Mouse (Mus musculus) stomach, embryonic 14.5 days (tissue): ENCODE measurements around the gene Tulp1. TPM values are rescaled to one million over a fixed set of nuclear protein-coding genes. Genes with fewer than 3 reads are reported as not detected.

ENCODE experiments used
- ATAC-seq: fragments of 200-750 bp; cut with Nextera tagmentation; 2 replicates; pipeline ENCODE4 v1.8.0; 2017; ENCODE audit warnings: low read depth, moderate TSS enrichment; ENCODE audit not compliant: insufficient number of reproducible peaks, insufficient read depth, low FRiP score
- H3K27ac ChIP-seq: fragments of 300-500 bp; sonication (generic); 2 replicates; pipeline ENCODE4 v1.5.1; 2014; ENCODE audit warnings: mild to moderate bottlenecking, low read length, moderate library complexity, mixed read lengths
- H3K27me3 ChIP-seq: fragments of 300-500 bp; sonication (generic); 2 replicates; pipeline ENCODE4 v1.6.1; 2014; ENCODE audit warnings: low read length, control low read depth, mixed read lengths; ENCODE audit not compliant: control insufficient read depth, insufficient read depth
- H3K36me3 ChIP-seq: fragments of 300-500 bp; sonication (generic); 2 replicates; pipeline ENCODE4 v1.6.1; 2014; ENCODE audit warnings: mild to moderate bottlenecking, control low read depth, low read length, moderate library complexity, mixed read lengths; ENCODE audit not compliant: control insufficient read depth, insufficient read depth
- H3K4me1 ChIP-seq: fragments of 300-500 bp; sonication (generic); 2 replicates; pipeline ENCODE4 v1.6.1; 2014; ENCODE audit warnings: low read length, control low read depth, mixed read lengths; ENCODE audit not compliant: control insufficient read depth, insufficient read depth
- H3K4me2 ChIP-seq: fragments of 300-500 bp; sonication (generic); replicated peaks from 2 replicates; pipeline ENCODE4 v1.6.1; 2014; ENCODE audit warnings: low read depth, low read length, control low read depth
- H3K4me3 ChIP-seq: fragments of 300-500 bp; sonication (generic); 2 replicates; pipeline ENCODE4 v1.5.1; 2014; ENCODE audit warnings: low read depth, low read length, control low read depth
- H3K9ac ChIP-seq: fragments of 300-500 bp; sonication (generic); replicated peaks from 2 replicates; pipeline ENCODE4 v1.6.1; 2014; ENCODE audit warnings: low read depth, mild to moderate bottlenecking, control low read depth, low read length, moderate library complexity, mixed read lengths
- H3K9me3 ChIP-seq: fragments of 300-500 bp; sonication (generic); 2 replicates; pipeline ENCODE4 v1.6.1; 2016; ENCODE audit warnings: low read depth, low read length, control low read depth; ENCODE audit not compliant: control insufficient read depth
- WGBS: fragments of 180-500 bp; shearing (Covaris S2); extraction: QIAGEN DNeasy Blood & Tissue Kit; methylation state at CpG from one replicate; pipeline ENCODE4 v1.1.7; 2014; 5-methylcytosine and 5-hydroxymethylcytosine counted together
- polyA plus RNA-seq: library from polyadenylated mRNA; unstranded; fragments of >200 nt; fragmentation: Nextera tagmentation; extraction: Ambion mirVana; gene quantifications from 2 replicates; pipeline ENCODE4 v1.2.1, GENCODE M21; 2014

The Tulp1 gene
- polyA plus RNA-seq, 1 experiment from 2014 or later: 5.2 TPM

GRCm38 (mm10) chr17:28312232-28313211 is 52.5 kb downstream of the Tulp1 start:
- peak; percentile 0; the same call in 1 of the 2 replicates for ATAC-seq
- 22% methylated on average over 17 of the region's 17 CpGs for WGBS

GRCm38 (mm10) chr17:28311366-28312132 is 53.5 kb downstream of the Tulp1 start:
- no peak overlapping the region for H3K9ac ChIP-seq

More at GRCm38 (mm10) chr17:28312232-28313211, 52.5 kb downstream of the Tulp1 start:
- peak overlapping the region; percentile 89 for H3K4me3 ChIP-seq
- H3K27me3 ChIP-seq: no peaks in the 10 kb centered on the region
- no peaks in the 10 kb centered on the region for H3K9me3 ChIP-seq
- peak overlapping the region; percentile 27; the same call in 1 of the 2 replicates for H3K4me2 ChIP-seq
- peaks cover 10% of the 10 kb centered on the region for H3K4me1 ChIP-seq
- H3K9ac ChIP-seq: no peak overlapping the region
- peak overlapping the region; percentile 55 for H3K27ac ChIP-seq
- H3K36me3 ChIP-seq: peaks cover 16% of the 10 kb centered on the region

GRCm38 (mm10) chr17:28310831-28311230 is 54.2 kb downstream of the Tulp1 start:
- ATAC-seq: no peak
- Histone ChIP-seq H3K4me2 (no peak overlapping the region), H3K9ac (no peak overlapping the region), H3K27ac (no peak overlapping the region), H3K27me3 (no peaks in the 10 kb centered on the region), H3K36me3 (peaks cover under 1% of the 10 kb centered on the region; the same call in 1 of the 2 replicates), H3K9me3 (no peaks in the 10 kb centered on the region), H3K4me1 (peaks cover 10% of the 10 kb centered on the region), H3K4me3 (no peak overlapping the region)
- WGBS: 74% methylated on average over 3 of the region's 3 CpGs

More at GRCm38 (mm10) chr17:28311366-28312132, 53.5 kb downstream of the Tulp1 start:
- H3K9me3 ChIP-seq: no peaks in the 10 kb centered on the region
- H3K4me1 ChIP-seq: peaks cover 10% of the 10 kb centered on the region
- H3K36me3 ChIP-seq: peaks cover 7% of the 10 kb centered on the region
- 68% methylated on average over 5 of the region's 5 CpGs for WGBS
- no peaks in the 10 kb centered on the region for H3K27me3 ChIP-seq
- H3K4me3 ChIP-seq: no peak overlapping the region
- no peak overlapping the region for H3K4me2 ChIP-seq
- ATAC-seq: no peak
- H3K27ac ChIP-seq: no peak overlapping the region

DNA sequence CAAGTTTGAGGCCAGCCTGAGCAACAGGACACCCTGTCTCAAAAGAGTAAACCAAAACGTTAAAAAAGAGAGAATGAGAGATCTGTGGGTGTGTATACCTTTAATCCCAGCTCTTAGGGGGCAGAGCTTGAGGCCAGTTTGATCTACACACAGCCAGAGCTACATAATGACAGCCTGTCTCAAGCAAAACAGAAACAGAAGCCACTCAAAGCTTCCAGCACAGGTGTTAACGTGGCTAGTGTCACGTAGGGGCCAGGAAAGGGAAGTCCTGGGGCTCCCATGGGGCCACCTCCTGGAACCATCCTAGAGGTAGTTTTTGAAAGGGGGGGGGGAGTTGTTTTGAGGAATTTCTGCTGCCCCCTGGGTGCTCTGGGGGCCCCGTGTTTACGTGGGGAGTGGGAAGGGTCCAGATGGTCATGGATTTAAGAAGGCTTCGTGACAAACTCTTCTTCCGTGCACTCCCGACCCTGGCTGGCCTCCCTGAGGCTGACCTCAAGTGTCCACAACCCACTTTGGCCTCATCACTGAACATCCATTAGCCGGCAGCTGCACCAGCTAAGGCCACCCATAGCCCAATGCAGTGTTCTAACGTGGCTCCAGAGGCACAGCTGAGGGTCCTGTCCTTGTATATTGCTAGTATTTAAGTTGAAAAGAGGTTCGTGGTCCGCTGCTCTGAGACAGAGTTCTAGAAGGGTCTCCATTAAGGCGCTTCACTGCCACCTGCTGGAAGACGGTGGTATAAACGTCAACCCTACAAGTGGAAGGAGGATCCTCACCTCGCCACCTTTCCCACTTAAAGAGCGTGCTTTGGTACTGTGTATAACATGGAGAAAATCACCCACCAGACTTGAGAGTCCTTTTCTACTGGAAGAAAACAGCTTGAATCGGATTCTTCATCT is 56.5 kb downstream of the Tulp1 start:
- Histone ChIP-seq H3K4me3 (no peak overlapping the region), H3K9ac (peak overlapping the region; percentile 14; the same call in 1 of the 2 replicates), H3K27ac (no peak overlapping the region), H3K9me3 (no peaks in the 10 kb centered on the region), H3K4me1 (peaks cover 9% of the 10 kb centered on the region), H3K27me3 (no peaks in the 10 kb centered on the region), H3K36me3 (no peaks in the 10 kb centered on the region), H3K4me2 (no peak overlapping the region; the same call in 1 of the 2 replicates)
- 10% methylated on average over 18 of the region's 18 CpGs for WGBS
- 0 out of 2 replicates have a peak, but pooled peaks have one; percentile 6 for ATAC-seq

DNA sequence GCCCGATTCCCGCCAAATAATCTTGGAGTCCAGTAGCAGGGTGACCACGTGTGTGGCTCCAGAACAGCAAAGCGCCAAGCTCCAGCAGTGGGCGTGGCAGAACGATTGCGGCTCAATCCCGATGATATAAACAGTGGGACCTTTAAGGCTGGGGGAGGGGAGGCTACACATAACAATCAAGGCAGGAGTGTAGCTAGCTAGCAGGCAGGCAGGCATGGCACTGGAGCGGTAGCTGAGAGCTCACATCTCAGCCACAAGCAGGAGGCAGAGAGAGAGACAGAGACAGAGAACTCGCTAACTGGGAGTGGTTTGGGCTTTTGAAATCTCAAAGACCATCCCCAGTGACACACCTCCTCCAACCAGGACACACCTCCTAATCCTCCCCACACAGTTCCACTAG is 59.9 kb downstream of the Tulp1 start:
- Histone ChIP-seq H3K4me2 (no peak overlapping the region), H3K4me1 (peaks cover 20% of the 10 kb centered on the region)
- WGBS: 43% methylated on average over 10 of the region's 10 CpGs

More for the DNA sequence above, 59.9 kb downstream of the Tulp1 start:
- no peak for ATAC-seq
- Histone ChIP-seq H3K27me3 (no peaks in the 10 kb centered on the region), H3K9ac (no peak overlapping the region), H3K27ac (no peak overlapping the region), H3K4me3 (no peak overlapping the region), H3K9me3 (no peaks in the 10 kb centered on the region), H3K36me3 (no peaks in the 10 kb centered on the region)

Other genes starting within 250 kb of the Tulp1 start
- 3.3 and 4.8 TPM in 2 replicates for gene Scube3, start 223.1 kb downstream of the Tulp1 start, polyA plus RNA-seq
- gene Zfp523, start 188.1 kb downstream of the Tulp1 start, polyA plus RNA-seq: 32.5 and 37.3 TPM in 2 replicates
- 4.1 and 4.3 TPM in 2 replicates for gene Def6, start 157.4 kb downstream of the Tulp1 start, polyA plus RNA-seq
- gene Ppard, start 132.5 kb downstream of the Tulp1 start, polyA plus RNA-seq: 3.4 TPM in 2 replicates
- gene Fance, start 51.7 kb downstream of the Tulp1 start, polyA plus RNA-seq: 26.5 and 29.9 TPM in 2 replicates
- gene Rpl10a, start 36.8 kb downstream of the Tulp1 start, polyA plus RNA-seq: 797 and 911 TPM in 2 replicates
- gene Tead3, start 14.4 kb downstream of the Tulp1 start, polyA plus RNA-seq: 15.7 and 16.0 TPM in 2 replicates
- gene Fkbp5, start 152.3 kb upstream of the Tulp1 start, polyA plus RNA-seq: 7.1 TPM in 2 replicates
- not detected in 2 replicates for gene Armc12, start 165.6 kb upstream of the Tulp1 start, polyA plus RNA-seq
- not detected in 2 replicates for gene Clpsl2, start 184.2 kb upstream of the Tulp1 start, polyA plus RNA-seq
- 47.2 and 236 TPM in 2 replicates for gene Clps, start 195.5 kb upstream of the Tulp1 start, polyA plus RNA-seq
- gene Lhfpl5, start 210.4 kb upstream of the Tulp1 start, polyA plus RNA-seq: 1.5 TPM in 2 replicates